Mouse (Mus musculus) gonadal fat pad, adult 2 months (tissue): ENCODE measurements around the gene Hpcal4. TPM values are rescaled to one million over a fixed set of nuclear protein-coding genes. Genes with fewer than 3 reads are reported as not detected.

Source experiments
- DNase-seq: peaks from one replicate; pipeline ENCODE4 v3.0.0-alpha.2; 2012; ENCODE audit warnings: low read depth
- polyA plus RNA-seq: library from polyadenylated mRNA; depleted of rRNA; stranded (reverse); fragments of >200 nt; gene quantifications from 2 replicates; pipeline ENCODE4 v1.2.3, GENCODE M21; 2012

Hpcal4 gene
- polyA plus RNA-seq, 1 experiment: 0.18 TPM

GRCm38 (mm10) chr4:123201186-123202093 lies 18.4 kb downstream of the Hpcal4 start, which contains the start of gene Nt5c1a:
TSS of gene Nt5c1a (plus strand) at chr4:123201504.
- no peak for DNase-seq

- no peak for DNase-seq
Measured at GRCm38 (mm10) chr4:123202094-123202420, 19.0 kb downstream of the Hpcal4 start.

- DNase-seq: no peak
Measured at GRCm38 (mm10) chr4:123207337-123207736, 24.3 kb downstream of the Hpcal4 start.

GRCm38 (mm10) chr4:123210996-123211395 lies 28.0 kb downstream of the Hpcal4 start:
- DNase-seq: no peak

GRCm38 (mm10) chr4:123211453-123211852 lies 28.4 kb downstream of the Hpcal4 start:
- DNase-seq: no peak

GRCm38 (mm10) chr4:123212330-123212729 lies 29.3 kb downstream of the Hpcal4 start:
- no peak for DNase-seq

GRCm38 (mm10) chr4:123213975-123214374 lies 30.9 kb downstream of the Hpcal4 start:
- DNase-seq: no peak

GRCm38 (mm10) chr4:123215367-123215766 lies 32.3 kb downstream of the Hpcal4 start:
- no peak for DNase-seq

GRCm38 (mm10) chr4:123216782-123217181 lies 33.8 kb downstream of the Hpcal4 start:
- DNase-seq: no peak

GRCm38 (mm10) chr4:123219720-123220357 lies 36.8 kb downstream of the Hpcal4 start:
- no peak for DNase-seq

- no peak for DNase-seq
Measured at GRCm38 (mm10) chr4:123220637-123221036, 37.6 kb downstream of the Hpcal4 start.

GRCm38 (mm10) chr4:123223309-123223708 lies 40.3 kb downstream of the Hpcal4 start:
- DNase-seq: no peak

- DNase-seq: no peak
Measured at GRCm38 (mm10) chr4:123225718-123226403, 42.8 kb downstream of the Hpcal4 start.

GRCm38 (mm10) chr4:123227707-123228106 lies 44.7 kb downstream of the Hpcal4 start:
- DNase-seq: no peak

- no peak for DNase-seq
Measured at GRCm38 (mm10) chr4:123228270-123228669, 45.2 kb downstream of the Hpcal4 start.

- no peak for DNase-seq
Measured at GRCm38 (mm10) chr4:123229166-123229565, 46.1 kb downstream of the Hpcal4 start.

GRCm38 (mm10) chr4:123232841-123233240 lies 49.8 kb downstream of the Hpcal4 start:
- DNase-seq: no peak

GRCm38 (mm10) chr4:123233492-123234084 lies 50.6 kb downstream of the Hpcal4 start, which contains the start of gene Heyl:
TSS of gene Heyl (plus strand) at chr4:123233556.
- DNase-seq: no peak

- DNase-seq: no peak
Measured at GRCm38 (mm10) chr4:123235835-123236430, 52.9 kb downstream of the Hpcal4 start.

GRCm38 (mm10) chr4:123236431-123237031 lies 53.5 kb downstream of the Hpcal4 start:
- no peak for DNase-seq
